Mouse (Mus musculus) ES-E14 (cell line): ENCODE measurements at regions not wholly inside any gene's neighbourhood (a gene's known extent, or its start where the extent isn't known, plus 50 kb on each side); places are given as distances from the start of the nearest gene placed in this dataset.

Experiments used
- DNase-seq: peaks from one replicate; pipeline ENCODE4 v3.0.0-alpha.2; 2013; ENCODE audit warnings: low read depth, low spot score
- H3K27ac ChIP-seq: 2 replicates; pipeline ENCODE4 v1.5.1; 2012; ENCODE audit warnings: low read depth, mild to moderate bottlenecking, low read length, moderate library complexity, mixed read lengths; ENCODE audit not compliant: poor library complexity, insufficient read depth, severe bottlenecking
- H3K36me3 ChIP-seq: 2 replicates; pipeline ENCODE4 v1.6.1; 2012; ENCODE audit warnings: mild to moderate bottlenecking, low read length, moderate library complexity, mixed read lengths; ENCODE audit not compliant: control insufficient read depth, poor library complexity, insufficient read depth, severe bottlenecking
- H3K4me1 ChIP-seq, 2 experiments: fragments of 150-350 bp in 1 of 2; sonication (generic) in 1 of 2; 2 replicates each; pipeline ENCODE4 v1.6.1; 2012; ENCODE audit warnings: low read length in 2 of 2, mild to moderate bottlenecking in 1 of 2, mixed read lengths in 1 of 2; ENCODE audit not compliant: control insufficient read depth in 2 of 2, insufficient read depth in 2 of 2, poor library complexity in 1 of 2
- H3K4me3 ChIP-seq, 2 experiments: fragments of 150-350 bp in 1 of 2; sonication (generic) in 1 of 2; 2 replicates each; pipeline ENCODE4 v1.5.1; 2012; ENCODE audit warnings: low read length in 2 of 2, low read depth in 1 of 2, mild to moderate bottlenecking in 1 of 2, mixed read lengths in 1 of 2; ENCODE audit not compliant: insufficient read depth in 1 of 2, poor library complexity in 1 of 2, severe bottlenecking in 1 of 2
- H3K9ac ChIP-seq: 2 replicates; pipeline ENCODE4 v1.6.1; 2012; ENCODE audit warnings: low read depth, mild to moderate bottlenecking, low read length, mixed read lengths; ENCODE audit not compliant: poor library complexity, insufficient read depth, severe bottlenecking
- H3K9me3 ChIP-seq: fragments of 150-350 bp; sonication (generic); 2 replicates; pipeline ENCODE4 v1.6.1; 2012; ENCODE audit warnings: low read depth, mild to moderate bottlenecking, low read length; ENCODE audit not compliant: control insufficient read depth, insufficient read depth
- CHD2 ChIP-seq: IDR thresholded peaks from 2 replicates; pipeline ENCODE4 v1.6.1; 2014; ENCODE audit warnings: mild to moderate bottlenecking, low read depth, low read length, inconsistent platforms
- HCFC1 ChIP-seq: IDR thresholded peaks from 2 replicates; pipeline ENCODE4 v1.6.1; 2012; ENCODE audit warnings: low read length, inconsistent platforms, borderline replicate concordance; ENCODE audit not compliant: insufficient read depth
- MAFK ChIP-seq: IDR thresholded peaks from 2 replicates; pipeline ENCODE4 v1.6.1; 2014; ENCODE audit warnings: mild to moderate bottlenecking, low read depth, low read length, inconsistent platforms; ENCODE audit not compliant: insufficient read depth
- ZC3H11A ChIP-seq: IDR thresholded peaks from 2 replicates; pipeline ENCODE4 v1.6.1; 2012; ENCODE audit warnings: low read depth, mild to moderate bottlenecking, inconsistent platforms, low read length, borderline replicate concordance
- ZNF384 ChIP-seq: IDR thresholded peaks from 2 replicates; pipeline ENCODE4 v1.6.1; 2012; ENCODE audit warnings: low read depth, low read length, inconsistent platforms
- in situ Hi-C, 2 experiments: fragments of 600-800 bp; cut with MboI; formaldehyde crosslinking; loops; one replicate each; pipeline ENCODE4 v1.15.1; 2025; ENCODE audit warnings: low sequenced_read_pairs in 2 of 2, inconsistent platforms in 1 of 2; ENCODE audit not compliant: unreplicated experiment in 2 of 2

DNA sequence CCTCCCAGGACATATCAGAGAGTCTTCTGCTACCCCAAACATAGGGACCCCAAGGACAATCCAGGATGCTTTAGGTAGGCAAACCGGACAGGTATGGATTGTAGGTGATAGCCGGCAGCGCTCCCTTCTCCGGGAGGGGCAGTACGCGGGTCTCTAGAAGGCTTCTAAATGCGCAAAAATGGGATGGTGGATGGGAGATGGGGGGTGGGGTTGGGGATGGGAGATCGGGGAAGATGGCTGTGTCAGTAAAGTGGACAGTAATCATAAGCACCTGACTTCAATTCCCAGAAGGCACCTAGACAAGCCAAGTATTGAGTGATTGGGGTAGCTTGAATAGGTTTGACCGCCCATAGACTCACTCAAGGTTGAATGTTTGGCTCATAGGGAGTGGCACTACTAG, 59.1 kb upstream of the 1700021F07Rik start:
- Histone ChIP-seq H3K9me3 (no peaks in the 10 kb centered on the region), H3K4me3 (no peak overlapping the region), H3K4me1 (no peaks in the 10 kb centered on the region), H3K9ac (no peak overlapping the region), H3K36me3 (no peaks in the 10 kb centered on the region), H3K27ac (no peak overlapping the region)
- no peak for TF ChIP-seq MAFK
- TF ChIP-seq ZNF384: no peak
- TF ChIP-seq ZC3H11A: no peak
- TF ChIP-seq CHD2: no peak
- no peak for TF ChIP-seq HCFC1
- in situ Hi-C loops: no loop called here
- DNase-seq: no peak

DNA sequence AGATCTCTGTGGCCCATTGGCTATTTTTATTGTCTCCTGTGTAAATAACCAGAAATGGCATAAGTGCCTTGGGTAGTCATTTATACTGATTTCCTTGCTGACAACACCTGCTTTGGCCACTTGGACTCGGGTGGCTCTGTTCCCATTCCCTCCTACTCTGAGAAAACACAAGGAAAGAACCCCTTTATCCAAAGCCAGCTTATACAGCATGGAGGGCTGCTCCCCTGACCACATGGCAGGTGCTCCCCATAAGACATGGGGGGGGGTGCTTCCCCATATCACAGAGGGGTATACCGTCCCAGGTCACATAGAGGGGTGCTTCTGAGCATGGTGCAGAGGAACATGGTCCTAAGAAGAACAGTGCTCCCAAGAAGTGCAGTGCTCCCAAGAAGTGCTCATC, 57.8 kb upstream of the 1700021F07Rik start:
- DNase-seq: no peak
- TF ChIP-seq CHD2 (no peak), HCFC1 (no peak), ZC3H11A (no peak), MAFK (no peak), ZNF384 (no peak)

DNA sequence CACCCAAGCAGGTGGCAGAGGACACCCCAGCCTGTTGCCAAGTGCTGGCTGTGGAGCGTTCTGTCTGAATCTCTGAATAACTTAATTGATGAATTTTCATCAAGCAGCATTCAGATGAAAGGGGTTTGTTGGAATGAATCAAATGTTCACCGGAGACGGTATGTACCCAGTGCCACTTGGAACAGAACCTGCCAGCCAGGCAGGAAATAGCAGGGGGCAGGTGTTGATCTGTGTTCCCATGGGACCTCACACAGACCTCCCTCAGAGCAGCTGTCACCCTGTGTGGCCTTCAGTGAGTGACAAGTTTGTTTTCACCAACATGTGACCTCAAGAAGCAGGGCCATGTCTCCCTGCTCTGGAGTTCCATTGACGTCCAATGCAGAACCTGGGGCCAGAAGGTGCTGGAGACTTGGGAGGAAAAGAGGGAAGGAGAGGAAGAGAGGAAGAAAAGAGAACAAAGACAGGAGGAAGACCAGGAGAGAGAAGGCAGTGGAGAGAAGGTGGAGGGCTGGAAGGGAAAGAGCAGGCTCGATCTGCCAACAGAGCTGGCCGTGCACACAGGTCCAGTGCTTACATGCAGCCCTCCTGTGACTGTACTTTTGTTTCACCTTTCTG, 57.3 kb upstream of the 1700021F07Rik start:
- Histone ChIP-seq H3K9ac (no peak overlapping the region), H3K27ac (no peak overlapping the region), H3K4me1 (no peaks in the 10 kb centered on the region), H3K4me3 (no peak overlapping the region), H3K9me3 (no peaks in the 10 kb centered on the region), H3K36me3 (no peaks in the 10 kb centered on the region)
- TF ChIP-seq ZNF384 (no peak), MAFK (no peak), ZC3H11A (no peak), HCFC1 (no peak), CHD2 (no peak)
- in situ Hi-C loops: no loop called here
- DNase-seq: no peak

More for the DNA sequence above, 57.8 kb upstream of the 1700021F07Rik start:
- Histone ChIP-seq H3K9me3 (no peaks in the 10 kb centered on the region), H3K9ac (no peak overlapping the region), H3K36me3 (no peaks in the 10 kb centered on the region), H3K4me3 (no peak overlapping the region), H3K27ac (no peak overlapping the region), H3K4me1 (no peaks in the 10 kb centered on the region)
- in situ Hi-C loops: no loop called here

DNA sequence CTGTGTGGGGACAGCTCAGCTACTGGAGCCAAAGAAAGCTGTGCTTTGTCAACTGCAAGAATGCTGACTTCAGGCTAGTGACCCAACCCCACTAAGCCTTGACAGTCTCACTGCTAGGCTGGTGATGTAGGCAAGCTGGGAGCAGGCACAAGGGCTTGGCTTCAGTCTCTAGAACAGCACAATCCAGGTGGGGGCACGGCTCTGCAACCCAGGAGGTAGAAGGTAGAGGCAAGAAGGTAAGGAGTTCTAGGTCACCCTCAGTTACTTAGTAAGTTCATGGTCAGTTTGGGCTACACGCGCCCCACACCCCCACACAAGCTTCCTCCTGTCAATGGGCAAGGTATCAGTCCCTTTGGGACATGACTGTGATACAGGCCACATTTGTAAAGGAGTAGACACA, 54.2 kb upstream of the 1700021F07Rik start:
- TF ChIP-seq MAFK: no peak
- in situ Hi-C loops: no loop called here
- DNase-seq: no peak

DNA sequence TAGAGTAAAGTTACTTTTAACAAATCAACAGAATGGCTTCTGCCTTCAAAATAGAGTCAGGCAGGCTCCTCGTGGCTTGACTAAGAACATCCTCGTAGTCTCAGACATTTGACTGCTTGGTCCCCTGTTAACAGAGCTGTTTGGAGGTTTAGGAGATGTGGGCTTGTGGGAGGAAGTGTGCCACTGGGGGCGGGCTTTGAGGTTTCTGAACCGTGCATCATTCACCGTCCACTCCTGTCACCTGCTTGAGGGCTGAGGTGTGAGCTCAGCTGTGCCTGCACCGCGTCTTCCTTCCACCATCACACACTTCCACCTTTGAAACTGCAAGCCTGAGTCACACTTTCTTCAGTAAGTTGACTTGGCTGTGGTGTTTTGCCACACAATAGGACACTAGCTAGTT, 52.6 kb upstream of the 1700021F07Rik start:
- H3K9me3 ChIP-seq: no peaks in the 10 kb centered on the region
- H3K4me3 ChIP-seq: no peak overlapping the region
- H3K36me3 ChIP-seq: no peaks in the 10 kb centered on the region
- H3K4me1 ChIP-seq: no peaks in the 10 kb centered on the region
- in situ Hi-C loops: no loop called here
- no peak for DNase-seq
- TF ChIP-seq ZC3H11A (no peak), CHD2 (no peak), ZNF384 (no peak), MAFK (no peak), HCFC1 (no peak)
- no peak overlapping the region for H3K9ac ChIP-seq
- H3K27ac ChIP-seq: no peak overlapping the region

More for the DNA sequence above, 54.2 kb upstream of the 1700021F07Rik start:
- H3K4me1 ChIP-seq: no peaks in the 10 kb centered on the region
- no peak overlapping the region for H3K4me3 ChIP-seq
- no peak overlapping the region for H3K9ac ChIP-seq
- H3K27ac ChIP-seq: no peak overlapping the region
- no peaks in the 10 kb centered on the region for H3K36me3 ChIP-seq
- no peaks in the 10 kb centered on the region for H3K9me3 ChIP-seq
